Mouse (Mus musculus): ENCODE data around the gene Zdhhc14. TPM values are rescaled to one million over a fixed set of nuclear protein-coding genes. Genes with fewer than 3 reads are reported as not detected.

The Zdhhc14 gene
- polyA plus RNA-seq, 1 experiment = 2.9 TPM

DNA sequence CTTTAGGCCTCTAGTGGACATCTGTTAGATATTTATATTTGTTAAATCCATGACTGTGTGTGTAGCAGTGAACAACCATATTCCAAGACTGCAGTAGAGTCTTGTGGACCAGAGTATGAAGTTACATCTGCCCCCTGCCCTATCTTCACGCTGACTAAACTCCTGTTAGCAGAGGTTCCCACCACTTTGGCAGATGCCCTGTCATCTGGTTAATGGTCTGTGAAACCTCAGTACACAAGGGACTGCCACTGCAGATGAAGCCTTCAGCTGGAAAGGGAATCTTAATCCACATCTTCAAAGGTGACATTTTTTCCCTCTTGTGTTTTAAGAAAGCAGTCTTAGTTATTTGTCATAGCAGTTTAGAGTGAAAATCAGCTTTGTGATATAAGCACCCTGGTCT, 187.0 kb downstream of the Zdhhc14 start:
- H3K27me3 ChIP-seq (ENCODE audit: control insufficient read depth, insufficient read depth, low read length) = no peaks in the 10 kb centered on the region
- no peaks in the 10 kb centered on the region for H3K4me1 ChIP-seq (ENCODE audit: control insufficient read depth, insufficient read depth, insufficient read length, low read length)
- TF ChIP-seq CTCF (IDR thresholded peaks at IDR 0.05; ENCODE audit: extremely low read depth, insufficient read length, insufficient replicate concordance, low read depth, low read length) (no peak), POLR2A (IDR thresholded peaks at IDR 0.05; ENCODE audit: low read depth, low read length) (no peak)
- no peaks in the 10 kb centered on the region for H3K36me3 ChIP-seq (ENCODE audit: control insufficient read depth, insufficient read depth, low read length)
- WGBS = 66% methylated on average over 1 of the region's 1 CpGs
- H3K27ac ChIP-seq (ENCODE audit: insufficient read depth, low read depth, low read length) = no peak overlapping the region
- no peak overlapping the region for H3K4me3 ChIP-seq (ENCODE audit: low read depth, low read length)

DNA sequence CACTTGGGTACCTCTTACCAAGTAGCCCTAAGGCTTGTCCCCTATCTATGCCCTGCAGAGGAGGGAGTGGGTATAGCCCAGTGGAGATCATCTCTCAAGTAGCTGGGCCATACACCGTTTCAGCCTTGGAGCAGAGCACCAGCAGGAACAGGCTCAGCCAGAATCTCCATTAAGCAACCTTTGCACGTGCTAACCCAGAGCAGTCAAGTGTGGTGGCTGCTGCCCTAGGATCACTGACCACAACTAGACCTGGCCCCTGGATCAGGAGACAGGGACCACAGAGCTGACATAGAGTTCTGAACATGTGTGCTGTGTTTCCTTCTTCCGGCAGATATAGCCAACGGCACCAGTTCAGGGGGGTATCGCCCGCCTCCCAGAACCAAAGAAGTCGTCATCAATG, 193.0 kb downstream of the Zdhhc14 start:
- WGBS = 91% methylated on average over 7 of the region's 7 CpGs
- no peak for TF ChIP-seq CTCF (IDR thresholded peaks at IDR 0.05; ENCODE audit: extremely low read depth, insufficient read length, insufficient replicate concordance, low read depth, low read length)
- no peak for TF ChIP-seq POLR2A (IDR thresholded peaks at IDR 0.05; ENCODE audit: low read depth, low read length)

DNA sequence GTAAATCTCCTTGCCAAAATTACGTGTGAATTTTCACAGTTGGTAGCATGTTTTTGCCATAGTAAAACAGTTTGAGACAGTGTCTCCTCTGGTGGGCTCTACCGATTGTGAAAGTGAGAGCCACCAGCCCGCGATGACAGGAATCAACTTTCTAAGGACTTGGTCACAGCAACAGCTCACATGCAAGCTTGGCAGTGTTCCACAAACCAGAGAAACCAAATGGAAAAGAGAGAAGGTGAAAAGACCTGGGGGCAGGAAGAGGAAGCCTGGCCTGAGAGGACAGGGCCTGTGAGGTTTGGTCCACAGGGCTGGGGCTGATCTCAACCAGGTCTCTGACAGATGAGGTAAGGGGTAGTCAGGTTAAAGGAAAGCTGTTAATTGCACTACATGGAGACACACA, 195.5 kb downstream of the Zdhhc14 start:
- Histone ChIP-seq H3K27ac (ENCODE audit: insufficient read depth, low read depth, low read length) (no peak overlapping the region), H3K4me3 (ENCODE audit: low read depth, low read length) (no peak overlapping the region), H3K27me3 (ENCODE audit: control insufficient read depth, insufficient read depth, low read length) (no peaks in the 10 kb centered on the region), H3K36me3 (ENCODE audit: control insufficient read depth, insufficient read depth, low read length) (no peaks in the 10 kb centered on the region), H3K4me1 (ENCODE audit: control insufficient read depth, insufficient read depth, insufficient read length, low read length) (no peaks in the 10 kb centered on the region)
- TF ChIP-seq POLR2A (IDR thresholded peaks at IDR 0.05; ENCODE audit: low read depth, low read length) (no peak), CTCF (IDR thresholded peaks at IDR 0.05; ENCODE audit: extremely low read depth, insufficient read length, insufficient replicate concordance, low read depth, low read length) (no peak)
- WGBS = 80% methylated on average over 4 of the region's 4 CpGs

More for the DNA sequence above, 193.0 kb downstream of the Zdhhc14 start:
- no peaks in the 10 kb centered on the region for H3K4me1 ChIP-seq (ENCODE audit: control insufficient read depth, insufficient read depth, insufficient read length, low read length)
- no peak overlapping the region for H3K4me3 ChIP-seq (ENCODE audit: low read depth, low read length)
- H3K27ac ChIP-seq (ENCODE audit: insufficient read depth, low read depth, low read length) = no peak overlapping the region
- H3K27me3 ChIP-seq (ENCODE audit: control insufficient read depth, insufficient read depth, low read length) = no peaks in the 10 kb centered on the region
- no peaks in the 10 kb centered on the region for H3K36me3 ChIP-seq (ENCODE audit: control insufficient read depth, insufficient read depth, low read length)

DNA sequence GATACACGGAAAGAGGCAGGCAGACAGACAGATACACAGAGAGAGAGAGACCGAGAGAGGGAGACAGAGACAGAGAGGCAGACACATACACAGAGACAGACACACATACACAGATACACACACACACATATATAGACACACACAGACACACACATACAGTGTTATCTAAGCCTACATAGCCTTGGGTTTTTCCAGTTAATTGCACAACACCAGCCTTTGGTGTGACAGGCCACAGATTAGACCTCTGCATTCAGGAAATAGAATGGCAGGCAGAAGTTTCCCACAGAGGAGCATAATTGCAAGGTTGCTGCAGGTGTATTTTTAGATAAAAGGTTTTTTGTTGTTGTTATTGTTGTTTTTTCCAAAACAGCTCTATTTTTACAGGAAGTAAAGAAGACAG, 195.9 kb downstream of the Zdhhc14 start:
- Histone ChIP-seq H3K36me3 (ENCODE audit: control insufficient read depth, insufficient read depth, low read length) (no peaks in the 10 kb centered on the region), H3K4me1 (ENCODE audit: control insufficient read depth, insufficient read depth, insufficient read length, low read length) (no peaks in the 10 kb centered on the region), H3K27me3 (ENCODE audit: control insufficient read depth, insufficient read depth, low read length) (no peaks in the 10 kb centered on the region), H3K27ac (ENCODE audit: insufficient read depth, low read depth, low read length) (no peak overlapping the region), H3K4me3 (ENCODE audit: low read depth, low read length) (no peak overlapping the region)
- TF ChIP-seq POLR2A (IDR thresholded peaks at IDR 0.05; ENCODE audit: low read depth, low read length) (no peak), CTCF (IDR thresholded peaks at IDR 0.05; ENCODE audit: extremely low read depth, insufficient read length, insufficient replicate concordance, low read depth, low read length) (no peak)
- 90% methylated on average over 2 of the region's 2 CpGs for WGBS

DNA sequence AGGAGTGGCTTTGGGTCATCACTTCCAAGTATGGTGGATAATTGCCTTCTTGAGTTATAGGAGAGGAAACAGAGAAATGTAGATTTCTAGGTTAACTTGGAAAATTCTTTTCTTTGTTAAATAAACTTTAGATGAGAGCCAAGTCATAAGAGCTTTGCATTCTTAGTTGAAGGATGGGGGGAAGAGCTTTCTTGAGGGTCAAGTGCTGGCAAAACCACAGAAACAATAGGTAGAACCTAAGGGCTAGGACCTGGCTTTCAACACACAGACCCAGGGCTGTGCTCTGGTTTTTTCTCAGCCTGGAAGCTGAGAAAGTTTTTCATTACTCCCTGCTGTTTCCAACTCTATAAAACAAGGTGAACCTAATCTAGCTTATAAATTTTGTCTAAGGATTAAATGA, 196.3 kb downstream of the Zdhhc14 start:
- no peaks in the 10 kb centered on the region for H3K27me3 ChIP-seq (ENCODE audit: control insufficient read depth, insufficient read depth, low read length)
- H3K4me3 ChIP-seq (ENCODE audit: low read depth, low read length) = no peak overlapping the region
- no peaks in the 10 kb centered on the region for H3K4me1 ChIP-seq (ENCODE audit: control insufficient read depth, insufficient read depth, insufficient read length, low read length)
- no peak overlapping the region for H3K27ac ChIP-seq (ENCODE audit: insufficient read depth, low read depth, low read length)
- TF ChIP-seq CTCF (IDR thresholded peaks at IDR 0.05; ENCODE audit: extremely low read depth, insufficient read length, insufficient replicate concordance, low read depth, low read length) = no peak
- no peaks in the 10 kb centered on the region for H3K36me3 ChIP-seq (ENCODE audit: control insufficient read depth, insufficient read depth, low read length)

DNA sequence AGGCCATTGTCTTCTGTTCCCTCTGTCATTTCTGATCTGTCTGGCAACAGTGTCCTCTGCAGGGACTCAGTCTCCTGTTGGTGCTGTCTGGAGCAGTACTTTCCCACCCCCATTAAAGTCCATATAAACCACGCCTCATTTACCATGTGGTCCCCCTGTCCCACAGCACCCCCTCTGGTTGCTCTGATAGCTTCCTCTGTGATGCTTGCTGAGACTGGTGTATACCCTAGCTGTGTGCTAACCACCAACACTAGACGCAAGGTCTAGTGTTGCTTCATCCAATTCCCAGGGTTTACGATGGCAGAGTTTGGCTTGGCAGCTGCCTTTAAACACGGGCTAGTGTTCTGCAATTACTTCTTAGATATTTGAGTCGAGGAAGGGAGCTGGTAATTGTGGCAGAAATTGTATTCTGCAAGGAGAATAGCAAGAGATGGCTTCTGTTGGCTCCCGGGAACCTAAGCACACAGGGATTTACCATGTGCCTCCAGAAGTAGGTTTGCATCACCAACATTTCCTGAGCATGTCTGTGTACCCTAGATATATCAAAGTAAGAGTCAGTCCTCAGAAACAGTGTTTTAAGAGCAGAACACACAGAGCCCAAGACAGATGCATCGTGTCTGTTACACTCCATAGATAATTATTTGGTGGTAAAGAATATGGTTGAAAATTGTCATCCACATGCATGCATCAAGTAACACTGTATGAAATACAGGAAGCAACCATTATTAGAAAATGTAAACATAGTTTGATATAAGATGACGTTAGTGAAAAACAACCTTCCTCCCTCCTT, 198.6 kb downstream of the Zdhhc14 start:
- H3K27ac ChIP-seq (ENCODE audit: insufficient read depth, low read depth, low read length) = no peak overlapping the region
- H3K4me3 ChIP-seq (ENCODE audit: low read depth, low read length) = no peak overlapping the region
- TF ChIP-seq POLR2A (IDR thresholded peaks at IDR 0.05; ENCODE audit: low read depth, low read length) (no peak), CTCF (IDR thresholded peaks at IDR 0.05; ENCODE audit: extremely low read depth, insufficient read length, insufficient replicate concordance, low read depth, low read length) (no peak)
- no peaks in the 10 kb centered on the region for H3K4me1 ChIP-seq (ENCODE audit: control insufficient read depth, insufficient read depth, insufficient read length, low read length)
- no peaks in the 10 kb centered on the region for H3K36me3 ChIP-seq (ENCODE audit: control insufficient read depth, insufficient read depth, low read length)
- WGBS = 74% methylated on average over 8 of the region's 8 CpGs
- H3K27me3 ChIP-seq (ENCODE audit: control insufficient read depth, insufficient read depth, low read length) = no peaks in the 10 kb centered on the region

DNA sequence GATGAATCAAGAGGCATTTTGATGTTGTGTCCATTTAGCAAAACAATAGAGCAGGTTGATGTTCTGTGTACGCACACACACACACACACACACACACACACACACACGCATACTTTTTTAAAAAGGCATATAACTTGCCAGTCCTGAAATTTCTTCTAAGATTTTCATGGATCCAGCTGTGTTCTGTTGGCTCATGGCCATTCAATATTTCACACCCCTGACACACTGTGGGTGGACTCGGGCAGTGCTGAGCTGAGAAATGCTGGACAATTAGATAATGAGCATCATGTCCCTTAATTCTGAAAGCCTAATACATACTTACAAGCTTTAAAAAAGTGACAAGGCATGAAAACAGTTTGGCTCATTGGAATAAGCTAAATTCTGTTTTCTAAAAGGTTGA, 200.3 kb downstream of the Zdhhc14 start:
- no peaks in the 10 kb centered on the region for H3K4me1 ChIP-seq (ENCODE audit: control insufficient read depth, insufficient read depth, insufficient read length, low read length)
- no peaks in the 10 kb centered on the region for H3K36me3 ChIP-seq (ENCODE audit: control insufficient read depth, insufficient read depth, low read length)
- WGBS = 82% methylated on average over 3 of the region's 3 CpGs
- no peak for TF ChIP-seq POLR2A (IDR thresholded peaks at IDR 0.05; ENCODE audit: low read depth, low read length)
- no peak for TF ChIP-seq CTCF (IDR thresholded peaks at IDR 0.05; ENCODE audit: extremely low read depth, insufficient read length, insufficient replicate concordance, low read depth, low read length)
- H3K4me3 ChIP-seq (ENCODE audit: low read depth, low read length) = no peak overlapping the region
- H3K27me3 ChIP-seq (ENCODE audit: control insufficient read depth, insufficient read depth, low read length) = no peaks in the 10 kb centered on the region
- H3K27ac ChIP-seq (ENCODE audit: insufficient read depth, low read depth, low read length) = no peak overlapping the region

All from small intestine, adult 2 months (tissue).